Mouse (Mus musculus): ENCODE measurements around the gene Sox2.

DNA sequence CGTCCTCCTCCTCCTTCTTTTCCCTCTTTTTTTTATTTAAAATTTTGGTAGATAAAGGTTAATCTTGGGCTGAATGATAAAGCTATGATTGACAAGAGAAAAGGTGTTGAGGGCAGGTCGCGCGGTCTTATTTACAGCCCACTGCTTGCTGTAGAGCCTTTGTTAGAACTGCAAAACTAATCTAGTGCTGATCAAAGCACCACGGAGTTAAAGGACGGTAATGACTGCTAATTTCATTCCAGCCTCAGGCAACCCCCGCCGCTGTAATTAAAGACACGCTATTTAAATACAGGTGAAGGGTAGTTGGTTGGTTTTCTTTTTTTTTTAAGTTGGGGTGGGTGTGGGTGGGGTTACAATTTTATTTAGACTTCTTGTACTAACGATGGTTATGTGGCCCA lies 10.3 kb upstream of the Sox2 start:
- TF ChIP-seq POLR2A (IDR thresholded peaks at IDR 0.05; ENCODE audit: control insufficient read depth, low read depth, low read length) (no peak), CTCF (IDR thresholded peaks at IDR 0.05; ENCODE audit: control insufficient read depth, insufficient read depth, insufficient replicate concordance, low read depth, low read length) (no peak)
